Mouse (Mus musculus): ENCODE measurements around the gene Inpp5k.

Gene Inpp5k

GRCm38 (mm10) chr11:75620136-75620780, 10.5 kb upstream of the Inpp5k start:
- no peak for DNase-seq (ENCODE audit: low spot score in 2 of 2)

- DNase-seq (ENCODE audit: low spot score in 2 of 2), result no peak
These were observed 9.4 kb upstream of the Inpp5k start for GRCm38 (mm10) chr11:75621426-75621825.

- no peak for DNase-seq (ENCODE audit: low spot score in 2 of 2)
These were observed 8.0 kb upstream of the Inpp5k start for GRCm38 (mm10) chr11:75622588-75623329.

GRCm38 (mm10) chr11:75624102-75624554, 6.7 kb upstream of the Inpp5k start:
- no peak for DNase-seq (ENCODE audit: low spot score in 2 of 2)

- DNase-seq (ENCODE audit: low spot score in 2 of 2), result no peak
These were observed 5.0 kb upstream of the Inpp5k start for GRCm38 (mm10) chr11:75625820-75626219.

GRCm38 (mm10) chr11:75630098-75630497, 690 bp upstream of the Inpp5k start:
- DNase-seq (ENCODE audit: low spot score in 2 of 2), result no peak

GRCm38 (mm10) chr11:75631561-75632225, 905 bp downstream of the Inpp5k start:
- DNase-seq (ENCODE audit: low spot score in 2 of 2), result no peak

GRCm38 (mm10) chr11:75632921-75633320, 2.1 kb downstream of the Inpp5k start:
- no peak for DNase-seq (ENCODE audit: low spot score in 2 of 2)

GRCm38 (mm10) chr11:75634801-75635200, 4.0 kb downstream of the Inpp5k start:
- no peak for DNase-seq (ENCODE audit: low spot score in 2 of 2)

- DNase-seq (ENCODE audit: low spot score in 2 of 2), result no peak
These were observed 4.5 kb downstream of the Inpp5k start for GRCm38 (mm10) chr11:75635315-75635714.

- no peak for DNase-seq (ENCODE audit: low spot score in 2 of 2)
These were observed 12.5 kb downstream of the Inpp5k start for GRCm38 (mm10) chr11:75643323-75643722.

- no peak for DNase-seq (ENCODE audit: low spot score in 2 of 2)
These were observed 13.9 kb downstream of the Inpp5k start for GRCm38 (mm10) chr11:75644684-75645083.

GRCm38 (mm10) chr11:75647681-75648211, 17.0 kb downstream of the Inpp5k start:
- DNase-seq (ENCODE audit: low spot score in 2 of 2), result peak in 1 of 2 experiments; percentile 53

- DNase-seq (ENCODE audit: low spot score in 2 of 2), result no peak
These were observed 18.4 kb downstream of the Inpp5k start for GRCm38 (mm10) chr11:75649155-75649561.

GRCm38 (mm10) chr11:75650311-75650710, 19.5 kb downstream of the Inpp5k start, which contains the start of gene Myo1c:
TSS of gene Myo1c (plus strand) at chr11:75650504.
- no peak for DNase-seq (ENCODE audit: low spot score in 2 of 2)

- no peak for DNase-seq (ENCODE audit: low spot score in 2 of 2)
These were observed 20.2 kb downstream of the Inpp5k start for GRCm38 (mm10) chr11:75650958-75651425.

- DNase-seq (ENCODE audit: low spot score in 2 of 2), result peak; percentile 78 to 82
These were observed 20.8 kb downstream of the Inpp5k start for GRCm38 (mm10) chr11:75651426-75652221.

- no peak for DNase-seq (ENCODE audit: low spot score in 2 of 2)
These were observed 21.6 kb downstream of the Inpp5k start for GRCm38 (mm10) chr11:75652222-75652941.

GRCm38 (mm10) chr11:75652942-75653684, 22.3 kb downstream of the Inpp5k start:
- DNase-seq (ENCODE audit: low spot score in 2 of 2), result no peak

Measured in urinary bladder, postnatal 4 days (tissue).